Mouse (Mus musculus): ENCODE measurements at regions not wholly inside any gene's neighbourhood (a gene's known extent, or its start where the extent isn't known, plus 50 kb on each side); places are given as distances from the start of the nearest gene placed in this dataset.
A peak's percentile ranks its signal among the peaks of the same experiment; 100 is the strongest.

GRCm38 (mm10) chr4:80765781-80766180 lies 68.1 kb upstream of the Tyrp1 start:
- ATAC-seq (ENCODE audit: low FRiP score) (no peak; the same call in 1 of the 2 replicates), DNase-seq (ENCODE audit: low spot score) (peak; percentile 92)
- peak; percentile 96 for TF ChIP-seq CTCF (IDR thresholded peaks at IDR 0.05)
- H3K27me3 ChIP-seq (ENCODE audit: insufficient read depth, low read length), result no peaks in the 10 kb centered on the region
- no peaks in the 10 kb centered on the region for H3K36me3 ChIP-seq (ENCODE audit: insufficient read depth, low read length)
- H3K27ac ChIP-seq (ENCODE audit: low read depth, low read length), result no peak overlapping the region
- H3K9me3 ChIP-seq (ENCODE audit: low read length), result no peaks in the 10 kb centered on the region
- H3K9ac ChIP-seq (replicated peaks; ENCODE audit: low read length, poor library complexity, severe bottlenecking), result no peak overlapping the region
- H3K4me1 ChIP-seq (ENCODE audit: insufficient read depth, low read length), result no peaks in the 10 kb centered on the region
- no peak overlapping the region for H3K4me2 ChIP-seq (ENCODE audit: low read depth, low read length, poor library complexity, severe bottlenecking)
- WGBS, result 35% methylated on average over 4 of the region's 4 CpGs
- H3K4me3 ChIP-seq (ENCODE audit: low read depth, low read length), result no peak overlapping the region

GRCm38 (mm10) chr4:80767447-80767846 lies 66.5 kb upstream of the Tyrp1 start:
- H3K36me3 ChIP-seq (ENCODE audit: insufficient read depth, low read length), result no peaks in the 10 kb centered on the region
- DNase-seq (ENCODE audit: low spot score) (no peak), ATAC-seq (ENCODE audit: low FRiP score) (no peak)
- 78% methylated on average over 5 of the region's 5 CpGs for WGBS
- no peaks in the 10 kb centered on the region for H3K4me1 ChIP-seq (ENCODE audit: insufficient read depth, low read length)
- H3K4me2 ChIP-seq (ENCODE audit: low read depth, low read length, poor library complexity, severe bottlenecking), result no peak overlapping the region
- TF ChIP-seq CTCF (IDR thresholded peaks at IDR 0.05), result no peak
- H3K9ac ChIP-seq (replicated peaks; ENCODE audit: low read length, poor library complexity, severe bottlenecking), result no peak overlapping the region
- H3K27ac ChIP-seq (ENCODE audit: low read depth, low read length), result no peak overlapping the region
- H3K27me3 ChIP-seq (ENCODE audit: insufficient read depth, low read length), result no peaks in the 10 kb centered on the region
- no peaks in the 10 kb centered on the region for H3K9me3 ChIP-seq (ENCODE audit: low read length)
- no peak overlapping the region for H3K4me3 ChIP-seq (ENCODE audit: low read depth, low read length)
